Mouse (Mus musculus) left cerebral cortex, adult 9 months (tissue): ENCODE results near the gene Ubl4b.
A peak's percentile ranks its signal among the peaks of the same experiment; 100 is the strongest.

Experiments used
- DNase-seq, 2 experiments: peaks; one replicate each; pipeline ENCODE4 v3.0.0; 2022; ENCODE audit warnings: low spot score in 2 of 2

The Ubl4b gene

DNA sequence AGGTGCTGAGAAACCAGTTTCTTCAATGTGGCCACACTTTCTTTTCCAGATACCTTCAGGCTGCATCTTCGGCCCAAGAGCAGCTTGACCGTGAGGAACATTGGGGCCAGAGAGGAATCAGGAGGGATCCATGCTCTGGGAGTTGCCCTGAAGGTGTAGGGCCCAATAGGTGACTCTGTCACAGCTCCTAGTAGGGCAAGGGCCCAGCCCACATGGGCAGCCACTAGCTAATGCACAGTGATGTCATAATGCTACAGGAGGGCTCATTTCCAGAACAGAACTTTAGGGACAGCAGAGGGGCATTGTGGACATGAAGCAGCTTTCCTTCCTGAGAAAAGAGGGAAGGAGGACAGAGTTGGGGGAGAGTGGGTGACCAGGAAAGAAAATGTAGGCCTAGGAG, at the start of gene Ubl4b:
TSS of gene Ubl4b (minus strand) at position 232 of the 400 bp plus-strand sequence.
- DNase-seq = no peak

DNA sequence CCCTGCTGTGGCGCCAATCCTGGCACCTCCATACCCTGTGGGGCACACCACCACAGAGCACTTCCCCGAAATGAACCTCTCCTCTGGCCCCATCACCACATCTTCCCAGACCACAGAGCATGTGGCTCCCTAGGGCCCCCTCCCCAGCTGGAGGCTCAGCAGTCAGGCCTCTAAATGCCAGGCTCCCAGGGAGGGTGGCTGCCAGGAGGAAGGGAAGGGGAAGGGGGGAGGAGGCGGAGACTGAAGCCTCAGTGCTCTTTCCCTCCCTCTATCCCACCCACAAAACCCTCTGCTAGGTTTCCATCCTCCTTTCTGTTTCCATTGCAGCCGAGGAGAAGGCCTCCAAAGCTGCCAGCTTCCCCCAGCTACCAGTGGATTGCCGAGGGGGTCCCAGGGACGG, 45.3 kb upstream of the Ubl4b start:
- DNase-seq = no peak

DNA sequence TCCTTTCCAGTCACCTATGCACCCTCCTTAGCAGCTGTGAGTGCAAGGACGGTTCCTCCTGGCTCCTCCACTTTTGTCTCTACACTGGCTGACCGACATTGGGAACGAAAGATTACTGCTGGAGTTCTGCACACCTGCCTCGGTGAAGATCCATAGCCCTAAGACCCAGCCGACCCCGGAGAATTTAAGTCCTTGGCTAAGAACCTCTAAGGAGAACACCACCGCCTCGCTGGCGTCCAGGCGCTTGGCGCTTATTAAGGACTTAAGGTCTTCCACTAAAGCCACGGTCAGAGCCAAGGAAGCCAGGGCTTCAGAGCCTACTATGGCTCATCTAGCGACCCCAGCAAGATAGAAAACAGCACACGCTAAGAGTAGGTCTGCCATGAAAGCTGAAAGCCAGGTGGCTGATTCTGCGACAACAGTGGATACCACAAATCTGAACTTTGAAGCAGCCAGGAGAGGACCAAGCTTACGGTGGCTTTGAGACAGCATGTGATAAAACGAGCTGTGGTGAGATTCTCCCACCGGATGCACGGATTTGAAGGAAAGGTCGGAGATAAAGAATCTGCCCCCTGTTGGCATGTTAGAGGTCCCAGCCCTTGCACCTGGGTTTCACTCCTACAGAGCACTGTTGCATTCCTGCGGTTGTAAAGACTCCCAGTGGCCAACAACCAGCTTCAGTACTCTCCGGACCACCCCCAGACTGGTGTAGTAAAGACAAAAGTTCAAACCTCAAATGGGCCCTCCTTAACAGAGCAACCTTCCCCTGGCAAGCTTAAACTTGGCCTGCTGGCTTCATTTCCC, 42.9 kb upstream of the Ubl4b start:
- no peak for DNase-seq

DNA sequence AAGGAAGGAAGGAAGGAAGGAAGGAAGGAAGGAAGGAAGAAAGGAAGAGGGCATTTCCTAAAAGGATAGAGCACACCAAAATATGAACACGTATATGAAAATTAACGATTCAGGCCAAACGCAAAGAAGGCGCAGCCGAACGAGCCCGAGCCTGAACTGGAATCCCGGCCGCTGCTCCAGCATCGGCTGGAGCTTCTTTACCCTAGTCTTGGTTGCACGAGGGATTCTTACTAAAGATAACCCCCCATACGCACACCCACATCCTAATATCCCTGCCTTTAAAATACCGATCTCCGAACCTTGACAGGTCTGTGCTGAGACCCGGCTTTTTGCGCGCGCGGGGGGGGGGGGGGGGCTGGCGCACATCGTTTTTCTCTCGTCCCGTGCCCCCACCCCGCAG, 42.3 kb upstream of the Ubl4b start:
- DNase-seq = no peak

DNA sequence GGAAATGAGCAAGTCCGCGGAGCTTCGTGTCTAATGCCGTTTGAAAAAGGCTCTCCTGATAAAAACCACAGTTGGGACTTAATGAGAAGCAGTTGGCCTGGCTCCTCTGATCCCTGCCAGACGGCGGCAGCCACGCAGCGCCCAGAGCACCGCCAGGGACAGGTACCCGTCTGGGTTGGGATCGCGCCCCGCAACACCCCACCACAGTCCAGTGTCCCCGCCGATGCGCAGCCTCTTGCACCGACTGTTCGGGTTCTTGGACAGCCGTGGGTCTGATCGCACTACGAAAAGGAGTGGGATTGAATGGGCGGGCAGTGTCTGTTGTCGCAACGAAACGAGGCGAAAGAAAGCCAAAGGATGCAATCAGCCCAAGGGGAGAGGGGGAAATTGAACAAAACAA, 41.7 kb upstream of the Ubl4b start:
- DNase-seq = no peak

DNA sequence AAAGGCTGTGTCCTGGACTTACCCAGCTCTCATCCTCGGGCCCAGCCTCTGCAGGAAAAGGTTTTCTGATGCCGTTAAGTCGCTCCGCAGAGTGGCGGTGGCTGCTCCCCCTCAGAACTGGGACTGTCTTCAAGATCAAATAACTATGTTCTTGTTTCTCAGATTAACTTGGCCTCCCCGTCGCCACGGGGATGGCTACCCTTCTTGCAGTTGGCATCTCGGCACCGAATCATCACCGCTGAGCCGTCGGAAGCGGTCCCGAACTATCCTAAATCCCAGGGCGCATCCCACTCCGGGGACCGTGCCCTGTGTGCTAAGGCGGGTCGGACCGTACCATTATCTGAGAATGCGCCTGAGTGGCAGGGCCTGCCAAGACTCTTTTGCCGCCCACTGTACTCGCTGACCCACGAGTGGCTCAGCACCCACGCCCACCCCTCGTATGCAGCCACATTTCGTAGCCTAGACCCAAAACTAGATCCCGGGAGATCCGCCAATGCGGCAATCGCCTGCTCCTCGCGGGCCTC, 41.1 kb upstream of the Ubl4b start:
- DNase-seq = no peak

DNA sequence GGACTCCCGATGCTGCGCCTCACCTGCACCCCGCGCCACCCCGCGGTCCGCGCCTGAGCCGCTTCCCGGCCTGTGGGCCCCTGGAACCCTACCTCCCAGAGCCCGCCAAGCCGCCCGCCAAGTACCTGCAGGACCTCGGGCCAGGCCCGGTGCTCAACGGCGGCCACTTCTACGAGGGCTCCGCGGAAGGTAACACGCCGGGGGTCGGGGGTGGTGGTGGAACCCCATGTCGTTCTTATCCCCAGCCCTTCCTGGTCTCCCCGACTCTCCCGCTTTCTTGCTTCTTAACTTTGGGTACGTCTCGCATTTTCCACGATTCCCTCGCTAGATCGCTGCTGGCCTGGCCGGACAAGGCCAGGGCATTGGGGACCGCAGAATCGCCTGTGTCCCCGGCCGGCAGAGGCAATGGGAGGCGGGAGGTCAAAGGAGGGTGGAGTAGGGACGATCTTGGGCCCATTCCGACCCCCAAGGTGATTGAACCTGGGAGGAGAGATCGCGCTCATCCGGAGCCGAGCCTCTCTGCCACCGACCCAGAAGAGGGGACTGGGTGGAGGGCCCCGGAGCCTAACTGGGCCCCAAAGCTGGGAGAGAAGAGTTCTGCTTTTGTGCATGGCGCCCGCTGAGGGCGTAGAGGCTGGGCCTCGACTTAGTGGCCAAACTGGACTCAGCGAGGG, 40.5 kb upstream of the Ubl4b start:
- no peak for DNase-seq

DNA sequence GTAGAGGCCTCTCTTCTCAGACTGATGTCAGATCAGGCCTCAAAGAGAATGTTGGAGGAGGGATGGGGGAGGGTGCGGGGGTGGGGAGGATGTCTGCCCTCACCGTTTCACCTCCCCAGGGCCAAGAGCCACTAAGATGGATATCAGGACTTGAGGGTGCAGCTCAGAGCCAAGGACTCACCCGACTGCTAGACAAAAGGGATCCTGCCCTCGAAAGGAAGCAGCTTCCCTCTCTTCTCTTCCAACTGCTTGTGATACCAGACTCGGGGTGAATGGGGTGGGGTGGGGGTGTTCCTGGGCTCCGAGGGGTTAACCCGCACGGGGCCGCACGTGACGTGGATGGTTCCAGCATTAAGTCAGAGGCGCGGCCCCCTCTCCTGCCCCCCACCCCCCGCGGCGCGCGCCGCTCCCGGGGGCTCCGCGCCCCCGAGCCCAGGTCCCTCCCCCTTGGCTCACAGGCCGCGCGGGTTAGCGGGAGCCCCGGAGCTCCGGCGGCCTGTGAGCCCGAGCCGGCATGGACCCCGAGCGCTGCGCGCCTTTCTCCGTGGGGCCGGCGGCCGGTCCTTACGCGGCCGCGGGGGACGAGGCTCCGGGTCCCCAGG, 39.9 kb upstream of the Ubl4b start, which contains the start of gene Alx3:
TSS of gene Alx3 (plus strand) at position 370 of the 602 bp plus-strand sequence.
- DNase-seq = no peak

DNA sequence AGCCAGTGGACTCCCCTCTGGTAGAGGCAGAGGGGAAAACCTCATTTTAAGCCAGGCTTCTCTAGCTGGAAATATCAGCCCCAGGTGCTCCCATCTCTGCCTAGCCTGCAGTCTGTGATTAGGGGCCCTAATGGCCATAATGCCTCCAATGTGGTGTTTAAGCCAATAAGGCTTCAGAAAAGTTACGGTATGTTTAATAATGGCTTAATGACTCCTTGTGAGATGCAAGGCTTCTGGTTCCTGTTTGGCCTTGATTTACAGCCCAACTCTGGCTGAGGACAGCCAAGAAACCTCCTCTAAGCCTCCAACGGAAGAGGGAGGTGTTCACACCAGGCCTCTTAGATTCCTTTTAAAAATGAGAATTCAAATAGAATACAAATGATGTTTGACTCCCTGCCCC, 38.8 kb upstream of the Ubl4b start:
- DNase-seq = no peak

DNA sequence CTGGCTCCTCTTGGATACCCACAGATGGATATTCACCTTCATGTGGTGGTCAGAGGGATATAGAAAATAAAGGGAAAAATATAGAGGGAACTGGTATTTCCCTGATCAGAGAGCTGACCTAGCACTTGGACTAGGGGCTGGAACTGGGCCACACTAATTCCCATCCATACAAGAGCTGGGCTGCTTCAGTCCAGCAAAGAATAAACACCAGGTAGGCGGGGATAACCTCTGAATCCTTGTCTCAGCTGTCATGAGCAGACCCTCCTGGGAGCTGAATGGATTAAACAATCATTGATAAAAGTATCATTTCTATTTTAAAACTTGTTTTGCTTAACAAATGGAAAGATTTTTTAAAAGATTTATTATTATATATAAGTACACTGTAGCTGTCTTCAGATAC, 36.7 kb upstream of the Ubl4b start:
- no peak for DNase-seq

DNA sequence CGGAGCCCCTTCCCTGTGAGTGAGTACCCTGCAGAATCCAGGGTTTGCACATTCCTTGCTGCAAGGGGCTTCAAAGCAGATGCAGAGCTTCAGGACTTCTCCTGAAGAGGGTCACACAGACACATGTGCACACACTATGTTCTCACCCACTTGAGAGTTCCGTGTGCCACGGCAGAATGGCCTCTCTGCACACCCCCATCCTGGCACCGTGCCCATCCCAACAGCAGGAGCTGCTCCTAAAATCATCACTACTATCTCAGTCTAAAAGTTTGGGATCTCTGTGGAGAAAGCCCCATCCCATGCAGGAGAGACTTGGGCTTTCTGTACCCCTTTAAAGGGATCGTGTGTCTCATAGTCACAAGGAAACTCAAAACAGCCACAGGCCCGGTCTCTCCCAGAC, 31.6 kb upstream of the Ubl4b start:
- no peak for DNase-seq

DNA sequence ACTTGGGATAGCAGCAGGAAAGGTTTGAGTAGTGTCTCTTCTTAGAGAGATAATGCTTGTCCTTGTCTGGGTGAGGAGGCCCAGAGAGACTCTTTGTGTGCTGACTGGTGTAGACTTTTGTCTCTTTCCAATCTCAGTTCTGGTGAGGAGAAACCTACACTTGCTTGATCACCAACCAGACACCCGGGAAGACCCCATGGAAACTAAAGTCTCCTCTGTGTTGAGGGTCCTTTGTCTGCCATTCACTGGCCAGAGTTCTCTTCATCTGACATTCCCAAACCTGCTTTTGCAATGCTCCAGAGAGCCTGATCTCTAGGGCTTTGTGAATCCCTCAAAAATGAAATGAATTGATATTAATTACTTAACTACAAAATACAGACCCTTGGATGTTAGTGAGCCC, 29.0 kb upstream of the Ubl4b start:
- DNase-seq = no peak

DNA sequence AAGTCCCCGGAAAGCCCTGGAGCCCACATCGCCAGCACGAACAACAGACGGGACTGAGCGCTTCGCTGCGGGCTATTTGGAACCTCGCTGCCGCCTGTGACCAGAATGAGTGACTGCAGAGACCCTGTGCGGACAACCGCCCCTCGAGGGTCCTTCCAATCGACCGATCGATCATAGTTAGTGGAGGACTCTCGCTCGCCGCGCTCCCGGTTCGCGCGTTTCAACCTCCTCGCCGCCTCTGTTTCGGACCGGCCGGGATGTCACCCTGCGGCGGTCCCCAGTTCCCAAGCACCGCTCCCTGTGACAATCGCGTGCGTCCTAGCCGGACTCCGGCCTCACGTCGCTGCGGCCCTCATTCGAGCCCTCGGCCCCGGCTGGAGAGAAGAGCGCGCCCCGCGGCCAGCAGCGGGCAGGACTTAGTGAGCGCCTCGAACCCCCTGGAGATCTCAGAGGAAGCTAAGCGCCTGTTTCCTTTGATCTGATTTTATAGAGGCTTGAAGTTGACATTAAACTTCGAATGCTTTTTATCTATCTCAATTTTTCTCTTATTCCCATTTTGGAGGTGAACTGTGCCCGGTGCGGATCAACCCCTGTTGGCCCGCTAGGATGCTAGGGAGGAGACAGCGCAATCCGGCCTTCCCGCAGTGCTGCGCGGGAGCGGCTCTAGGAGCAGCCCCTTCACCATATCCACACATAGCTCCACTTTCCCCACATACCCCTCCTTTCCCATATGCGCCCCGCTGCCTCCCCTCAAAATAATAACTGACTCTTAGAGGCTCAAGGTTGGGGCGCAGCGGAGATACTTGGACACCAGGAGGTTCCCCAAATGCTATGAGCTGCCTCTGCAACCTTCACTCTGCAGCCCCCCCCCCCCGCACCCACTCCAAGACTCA, 28.2 kb upstream of the Ubl4b start:
- no peak for DNase-seq

DNA sequence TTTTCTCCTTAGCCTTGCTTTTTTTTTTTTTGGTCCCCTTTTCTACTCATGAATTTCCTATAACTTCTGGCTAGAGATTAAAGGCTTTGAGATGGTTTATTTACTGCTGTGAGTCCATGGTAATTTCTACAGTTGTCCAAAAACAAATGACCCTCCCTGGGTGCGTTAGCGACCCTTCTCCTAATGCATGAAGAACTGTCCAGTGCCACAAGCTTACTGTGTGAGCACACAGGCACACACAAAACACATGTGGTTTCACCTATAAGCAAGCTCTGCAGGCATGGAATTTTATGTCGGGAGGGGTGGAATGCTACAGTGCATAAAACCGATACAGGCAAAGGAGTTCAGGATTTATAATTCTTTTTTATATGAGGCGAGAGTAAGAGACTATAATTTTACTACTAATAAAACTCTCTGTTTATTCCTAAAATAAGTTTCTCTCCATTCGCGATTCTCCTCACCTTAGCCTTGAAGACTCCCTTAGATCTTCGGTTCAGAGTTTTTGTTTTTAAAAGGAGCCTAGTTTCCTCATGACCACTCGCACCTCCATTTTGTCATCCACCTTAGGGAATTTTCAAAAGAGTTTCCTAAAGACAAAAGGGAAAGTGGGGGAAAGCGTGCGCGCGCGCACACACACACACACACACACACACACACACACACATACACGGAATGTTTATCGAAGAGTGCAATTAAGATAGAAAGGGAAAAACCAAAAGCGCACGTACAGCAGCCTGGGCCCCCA, 27.4 kb upstream of the Ubl4b start:
- no peak for DNase-seq

DNA sequence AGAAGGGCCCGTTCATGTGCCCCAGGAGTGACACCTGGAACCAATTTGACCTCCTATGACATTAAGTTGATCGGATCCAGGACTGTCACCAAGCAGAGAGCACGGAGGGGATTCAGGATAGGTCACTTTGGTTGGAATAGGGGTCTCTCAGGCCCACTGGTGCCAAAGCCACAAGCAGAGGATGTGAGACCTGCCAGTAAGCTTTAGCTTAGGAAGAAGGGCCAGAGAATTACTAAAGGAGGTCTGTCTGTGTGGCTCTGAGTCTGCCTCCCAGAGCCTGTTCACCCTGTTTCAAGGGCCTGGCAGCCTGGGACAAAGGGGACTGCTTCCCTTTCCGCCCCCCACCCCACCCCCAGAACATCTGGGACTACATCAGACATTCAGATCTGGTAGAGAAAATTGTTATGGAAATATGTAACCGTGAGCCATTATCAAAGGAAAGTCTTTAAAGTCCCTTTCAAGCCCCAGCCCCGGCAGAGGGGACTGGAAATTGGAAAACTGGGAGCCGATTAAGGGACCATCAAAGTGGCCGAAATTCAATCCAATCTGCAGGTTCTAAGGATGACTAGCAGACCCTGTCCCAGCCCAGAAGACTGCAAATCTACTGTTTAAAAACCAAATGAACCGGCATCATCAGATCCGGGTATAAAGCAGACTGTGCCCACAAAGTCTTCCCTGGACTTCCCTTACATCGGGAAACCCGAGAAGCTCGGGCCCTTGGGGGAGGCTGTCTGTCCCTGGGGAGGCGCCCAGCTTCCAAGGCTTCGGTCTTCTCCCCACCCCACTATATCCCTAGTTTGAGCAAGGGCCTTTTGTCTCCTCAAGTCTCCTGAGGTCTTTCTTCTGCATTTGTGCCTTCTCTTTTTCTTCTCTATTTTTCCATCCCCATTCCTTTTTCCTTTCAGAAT, 26.5 kb upstream of the Ubl4b start:
- no peak for DNase-seq

DNA sequence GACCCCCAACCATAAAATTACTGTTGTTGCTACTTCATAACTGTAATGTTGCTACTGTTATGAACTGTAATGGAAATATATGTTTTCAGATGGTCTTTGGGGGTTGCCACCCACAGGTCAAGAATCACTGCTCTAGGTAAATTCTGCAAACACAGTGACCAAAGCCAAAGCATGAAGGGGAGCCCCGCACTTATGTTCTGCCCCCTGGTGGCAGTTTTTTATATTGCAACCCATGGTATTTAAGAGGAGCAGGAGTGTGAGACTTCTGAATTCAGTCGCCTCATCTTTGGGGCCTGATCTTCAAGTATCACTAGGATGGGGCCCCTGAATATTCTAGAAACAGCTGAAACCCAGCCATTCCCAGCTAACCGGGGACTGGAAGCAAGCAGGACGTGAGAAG, 24.6 kb upstream of the Ubl4b start:
- DNase-seq = peak in 1 of 2 experiments; percentile 80

DNA sequence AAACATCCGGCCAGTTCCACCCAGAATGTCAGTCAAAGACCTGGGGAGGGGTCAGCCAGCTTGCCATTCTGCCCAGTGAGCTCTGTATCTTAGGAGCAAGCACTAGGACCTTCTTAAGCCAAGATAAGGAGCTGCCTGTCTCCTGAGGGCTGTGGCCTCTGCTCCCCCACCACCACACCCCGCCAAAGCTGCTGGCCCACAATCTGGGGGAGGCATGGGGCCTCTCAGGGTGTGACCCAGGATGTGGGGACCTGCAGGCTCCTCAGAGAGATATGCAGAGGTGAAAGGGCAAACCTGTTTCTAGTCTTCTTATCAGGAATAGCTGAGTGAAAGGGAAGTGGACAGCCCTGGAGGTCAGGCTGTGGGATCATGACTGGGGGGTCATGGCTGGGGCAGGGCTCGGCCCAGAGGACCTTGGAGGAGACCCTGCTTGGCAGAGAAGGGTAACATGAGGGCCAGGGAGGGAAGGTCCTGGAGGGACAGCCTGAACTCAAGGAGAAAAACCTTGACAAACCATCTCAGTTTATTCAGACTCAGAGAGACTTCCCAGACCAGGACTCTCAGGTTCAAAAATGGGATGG, 23.0 kb upstream of the Ubl4b start:
- DNase-seq = no peak

DNA sequence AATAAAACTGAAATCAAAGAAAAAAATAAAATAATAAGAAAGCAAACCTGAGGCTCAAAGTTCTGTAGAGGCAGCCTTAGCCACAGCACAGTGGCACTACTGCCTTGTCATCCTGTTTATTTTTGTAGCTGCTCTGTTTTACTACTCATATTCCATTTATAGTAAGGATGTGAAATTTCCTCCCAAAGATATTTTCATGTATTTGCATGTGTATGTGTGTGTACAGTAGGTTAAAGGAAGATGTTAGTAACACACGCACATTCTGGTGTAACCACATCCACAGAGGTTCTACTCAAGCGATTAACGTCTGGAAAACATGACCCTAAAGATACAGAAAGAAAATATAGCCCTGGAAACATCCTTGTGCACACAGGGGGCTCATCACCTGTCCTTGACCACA, 21.9 kb upstream of the Ubl4b start:
- DNase-seq = no peak

DNA sequence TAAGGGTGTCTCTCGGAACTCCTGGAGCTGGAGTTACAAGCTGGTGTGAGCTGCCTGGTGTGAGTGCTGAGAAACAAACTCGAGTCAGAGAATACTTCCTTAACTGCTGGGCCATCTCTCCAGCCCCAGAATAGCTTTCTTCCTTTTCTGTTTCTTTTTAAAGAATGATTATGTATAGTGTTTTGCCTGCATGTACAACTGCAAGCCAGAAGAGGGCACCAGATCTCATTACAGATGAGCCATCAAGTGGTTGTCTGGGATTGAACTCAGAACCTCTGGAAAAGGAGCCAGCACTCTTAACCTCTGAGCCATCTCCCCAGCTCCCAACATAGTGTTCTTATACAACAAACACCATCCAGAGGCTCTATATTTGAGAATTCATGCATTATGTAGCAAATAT, 16.3 kb upstream of the Ubl4b start:
- no peak for DNase-seq

DNA sequence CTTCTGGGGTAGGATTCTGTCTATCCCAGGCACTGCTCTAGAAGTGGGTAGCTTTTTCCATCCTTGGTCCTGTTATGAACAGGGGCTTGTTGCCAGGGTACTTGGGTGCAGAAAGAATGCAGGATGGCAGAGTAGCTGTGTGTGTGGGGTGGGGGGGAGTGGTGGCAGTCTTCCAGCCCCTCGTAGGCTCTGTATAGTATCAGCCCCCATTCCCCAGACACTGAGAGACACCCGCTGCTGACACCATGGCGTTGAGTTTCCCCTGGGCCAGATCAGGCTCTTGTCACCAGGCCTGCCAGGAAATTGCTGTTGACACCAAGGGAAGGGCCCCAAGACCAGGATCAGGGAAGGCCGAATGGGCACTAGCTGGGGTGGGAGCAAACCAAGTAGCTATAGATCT, 13.8 kb upstream of the Ubl4b start:
- no peak for DNase-seq
